Comparison of ENCODE assay signal across 8 mouse cellular contexts in genomic region chr1:171329433-171330215, GRCm38 (mm10). TPM values are rescaled to one million over a fixed set of nuclear protein-coding genes. Genes with fewer than 3 reads are reported as not detected.
DNase-seq lines count a peak whose midpoint lies in the region; ATAC-seq and TF ChIP-seq lines count a peak whose summit lies in the region.

No protein-coding gene starts in this region.

- H3K9me3 ChIP-seq in E14TG2a.4 (ENCODE audit: low read length) = no peaks in the 10 kb centered on the region
- H3K9me3 ChIP-seq in midbrain, embryonic 10.5 days (replicated peaks) = no peaks in the 10 kb centered on the region

- TF ChIP-seq CTCF in E14TG2a.4 (conservative IDR thresholded peaks at IDR 0.05; ENCODE audit: low read length) = no peak

- H3K4me3 ChIP-seq in E14TG2a.4 (replicated peaks; ENCODE audit: low read length) = peak overlapping the region; percentile 87
- H3K4me3 ChIP-seq in midbrain, embryonic 10.5 days = peak overlapping the region; percentile 88

- peak overlapping the region; percentile 100 for H3K27ac ChIP-seq in midbrain, embryonic 10.5 days (replicated peaks)

- H3K36me3 ChIP-seq in E14TG2a.4 (ENCODE audit: insufficient read depth, low read length) = peaks cover 48% of the 10 kb centered on the region
- H3K36me3 ChIP-seq in midbrain, embryonic 10.5 days = peaks cover 13% of the 10 kb centered on the region

- WGBS in midbrain, embryonic 10.5 days = under 1% methylated on average over 49 of the region's 61 CpGs

- peak; percentile 83 for DNase-seq in gastrocnemius, postnatal 10 days
- DNase-seq in gastrocnemius, postnatal 25 days = no peak
- peak; percentile 90 to 93 for DNase-seq in cerebellum, postnatal 10 days
- peak; percentile 91 for DNase-seq in kidney, postnatal 10 days
- DNase-seq in midbrain, embryonic 10.5 days (ENCODE audit: low spot score) = peak; percentile 94
- peak; percentile 83 for DNase-seq in testis, postnatal 14 days (ENCODE audit: low spot score)

- ATAC-seq in granulocyte monocyte progenitor cell, adult 5-6 weeks (replicated peaks; ENCODE audit: poor library complexity, severe bottlenecking) = peak; percentile 57

- no peaks in the 10 kb centered on the region for H3K27me3 ChIP-seq in E14TG2a.4 (ENCODE audit: insufficient read depth, low read length)
- no peaks in the 10 kb centered on the region for H3K27me3 ChIP-seq in midbrain, embryonic 10.5 days (ENCODE audit: low read depth, poor library complexity, severe bottlenecking)

- peaks cover 75% of the 10 kb centered on the region for H3K4me1 ChIP-seq in E14TG2a.4 (replicated peaks; ENCODE audit: low read depth, low read length)
- H3K4me1 ChIP-seq in midbrain, embryonic 10.5 days = peaks cover 41% of the 10 kb centered on the region

RNA-seq across cellular contexts. Expression of gene Dedd, which starts 0.7 kb away (rescaled TPM):
- total RNA-seq in gastrocnemius, postnatal 10 days (2021) = 10 to 100 TPM; 30.3 to 31.2 TPM
- total RNA-seq in gastrocnemius, postnatal 25 days (2021) = 10 to 100 TPM; 26.4 to 29.6 TPM
- total RNA-seq in granulocyte monocyte progenitor cell, adult 5-6 weeks (2014; fragmentation: Nextera tagmentation) = 16.4 and 17.1 TPM in 2 replicates
- total RNA-seq in granulocyte monocyte progenitor cell, adult 5-6 weeks (2017) = 12.9 and 16.8 TPM in 2 replicates
- polyA plus RNA-seq in midbrain, embryonic 10.5 days (2016; fragmentation: Nextera tagmentation; extraction: Ambion mirVana) = 48.5 and 48.9 TPM in 2 replicates

RNA-seq across cellular contexts. Expression of gene Nit1, which starts 15.8 kb away (rescaled TPM):
- total RNA-seq in gastrocnemius, postnatal 10 days (2021) = 10 to 100 TPM; 20.1 to 22.5 TPM
- 10 to 100 TPM; 21.8 to 21.9 TPM for total RNA-seq in gastrocnemius, postnatal 25 days (2021)
- 28.1 and 30.3 TPM in 2 replicates for total RNA-seq in granulocyte monocyte progenitor cell, adult 5-6 weeks (2014; fragmentation: Nextera tagmentation)
- 24.6 and 33.8 TPM in 2 replicates for total RNA-seq in granulocyte monocyte progenitor cell, adult 5-6 weeks (2017)
- 39.4 and 43.5 TPM in 2 replicates for polyA plus RNA-seq in midbrain, embryonic 10.5 days (2016; fragmentation: Nextera tagmentation; extraction: Ambion mirVana)

RNA-seq across cellular contexts. Expression of gene Pfdn2, which starts 15.8 kb away (rescaled TPM):
- 100 to 1,000 TPM; 104 to 113 TPM for total RNA-seq in gastrocnemius, postnatal 10 days (2021)
- total RNA-seq in gastrocnemius, postnatal 25 days (2021) = 10 to 100 TPM; 85.5 to 89.0 TPM
- 35.6 and 62.6 TPM in 2 replicates for total RNA-seq in granulocyte monocyte progenitor cell, adult 5-6 weeks (2014; fragmentation: Nextera tagmentation)
- total RNA-seq in granulocyte monocyte progenitor cell, adult 5-6 weeks (2017) = 15.2 and 28.0 TPM in 2 replicates
- polyA plus RNA-seq in midbrain, embryonic 10.5 days (2016; fragmentation: Nextera tagmentation; extraction: Ambion mirVana) = 146 and 155 TPM in 2 replicates

RNA-seq across cellular contexts. Expression of gene Klhdc9, which starts 31.0 kb away (rescaled TPM):
- total RNA-seq in gastrocnemius, postnatal 10 days (2021) = under 1 TPM; 0.31 to 0.61 TPM
- total RNA-seq in gastrocnemius, postnatal 25 days (2021) = not detected
- not detected in 2 replicates for total RNA-seq in granulocyte monocyte progenitor cell, adult 5-6 weeks (2014; fragmentation: Nextera tagmentation)
- total RNA-seq in granulocyte monocyte progenitor cell, adult 5-6 weeks (2017) = 0.52 and 0.77 TPM in 2 replicates
- 1.8 and 2.3 TPM in 2 replicates for polyA plus RNA-seq in midbrain, embryonic 10.5 days (2016; fragmentation: Nextera tagmentation; extraction: Ambion mirVana)

RNA-seq across cellular contexts. Expression of gene Ufc1, which starts 34.8 kb away (rescaled TPM):
- total RNA-seq in gastrocnemius, postnatal 10 days (2021) = 10 to 100 TPM; 81.8 to 87.9 TPM
- 10 to 100 TPM; 70.9 to 80.8 TPM for total RNA-seq in gastrocnemius, postnatal 25 days (2021)
- total RNA-seq in granulocyte monocyte progenitor cell, adult 5-6 weeks (2014; fragmentation: Nextera tagmentation) = 142 and 143 TPM in 2 replicates
- total RNA-seq in granulocyte monocyte progenitor cell, adult 5-6 weeks (2017) = 108 and 113 TPM in 2 replicates
- 102 and 108 TPM in 2 replicates for polyA plus RNA-seq in midbrain, embryonic 10.5 days (2016; fragmentation: Nextera tagmentation; extraction: Ambion mirVana)
